Mouse (Mus musculus): ENCODE measurements around the gene Dnm2. TPM values are rescaled to one million over a fixed set of nuclear protein-coding genes. Genes with fewer than 3 reads are reported as not detected.

The Dnm2 gene
- polyA plus RNA-seq, 2 experiments from 2014 or later, result 97.0 to 119 TPM

DNA sequence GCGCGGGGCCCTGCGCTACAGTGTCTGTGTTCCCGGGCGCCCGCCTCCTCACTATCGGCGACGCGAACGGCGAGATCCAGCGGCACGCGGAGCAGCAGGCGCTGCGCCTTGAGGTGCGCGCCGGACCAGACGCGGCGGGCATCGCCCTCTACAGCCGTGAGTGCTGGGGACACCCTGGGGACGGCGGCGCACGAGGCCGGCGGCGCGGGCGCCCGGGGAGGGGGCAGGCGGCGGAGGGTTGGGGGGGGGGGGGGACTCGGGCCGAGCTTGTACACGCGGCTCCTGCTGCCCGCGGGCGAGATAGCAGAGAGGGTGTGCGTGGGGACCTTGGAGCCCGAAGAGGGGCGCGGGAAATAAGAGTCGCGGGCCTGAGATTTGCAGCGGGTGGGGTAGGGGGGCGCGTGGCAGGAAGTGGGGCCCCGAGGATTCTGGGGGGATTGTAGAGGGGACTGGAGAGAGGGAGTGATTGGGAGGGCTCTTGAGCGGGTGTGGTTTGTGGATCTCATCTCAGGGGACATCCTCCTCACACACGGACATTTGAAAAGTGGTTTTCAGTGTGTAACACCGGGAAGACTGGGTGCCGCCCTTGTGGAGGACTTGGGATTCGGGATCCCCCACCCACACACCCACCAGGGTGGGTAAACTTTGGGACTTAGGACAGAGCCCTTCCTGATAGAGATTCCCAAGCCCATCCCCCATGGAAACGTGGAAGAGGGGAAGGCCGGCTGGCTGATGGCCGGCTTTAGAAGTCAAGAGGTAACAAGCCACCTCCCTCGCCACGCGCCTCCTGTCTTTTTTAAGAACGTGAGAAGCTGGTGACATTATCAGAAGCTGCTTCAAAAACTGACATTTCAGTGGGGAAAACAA, 122.6 kb downstream of the Dnm2 start:
- ATAC-seq, result no peak

DNA sequence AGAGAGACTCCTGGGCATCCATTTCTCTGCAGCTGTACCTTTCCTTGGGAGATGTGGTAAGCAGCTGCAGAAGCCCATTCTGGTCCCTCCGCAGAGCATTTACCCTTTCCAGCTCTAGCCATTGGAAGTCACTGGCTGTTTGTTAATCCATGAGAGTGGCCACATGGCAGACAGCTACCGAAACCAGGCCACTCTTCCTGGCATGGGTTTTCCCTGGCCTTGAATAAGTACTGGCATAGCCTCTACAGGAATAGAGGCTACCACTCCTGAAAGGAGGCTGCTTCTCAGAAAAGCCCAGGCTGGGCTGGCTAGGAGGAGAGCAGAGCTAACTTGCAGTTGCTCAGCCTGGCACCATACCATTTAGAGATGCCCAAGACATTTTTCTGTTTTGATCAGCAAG, 126.3 kb downstream of the Dnm2 start:
- no peak for ATAC-seq

DNA sequence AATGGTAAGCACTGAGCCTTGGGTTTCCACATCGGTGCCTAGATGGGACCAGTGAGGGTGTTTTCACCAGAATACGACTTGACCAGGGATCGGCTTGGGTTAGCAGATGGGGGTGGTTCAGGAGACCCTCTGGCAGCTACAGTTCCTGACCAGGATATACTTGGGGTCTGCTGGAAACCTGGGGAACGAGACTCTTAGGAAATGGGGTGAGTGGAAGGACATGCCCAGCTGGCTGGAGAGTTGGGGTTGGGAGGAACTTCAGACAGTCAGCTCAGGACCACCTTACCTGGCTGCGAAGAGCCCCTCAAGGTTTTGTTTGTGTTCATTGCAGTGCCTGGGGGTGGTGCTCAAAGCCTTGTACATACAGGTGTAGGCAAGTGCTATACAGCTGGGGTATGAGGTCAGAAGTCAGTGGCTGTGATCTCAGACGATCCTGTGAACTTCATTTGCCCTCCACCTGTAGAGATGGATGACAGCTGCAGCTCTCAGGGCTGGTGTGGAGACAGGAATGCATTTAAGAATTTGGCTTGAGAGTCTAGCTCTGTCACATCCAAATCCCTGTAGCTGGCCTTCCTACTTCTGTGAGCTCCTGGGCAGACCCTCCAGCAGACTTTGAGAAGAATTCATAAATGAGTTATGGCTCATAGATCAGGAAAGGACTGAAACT, 129.0 kb downstream of the Dnm2 start:
- no peak for ATAC-seq

DNA sequence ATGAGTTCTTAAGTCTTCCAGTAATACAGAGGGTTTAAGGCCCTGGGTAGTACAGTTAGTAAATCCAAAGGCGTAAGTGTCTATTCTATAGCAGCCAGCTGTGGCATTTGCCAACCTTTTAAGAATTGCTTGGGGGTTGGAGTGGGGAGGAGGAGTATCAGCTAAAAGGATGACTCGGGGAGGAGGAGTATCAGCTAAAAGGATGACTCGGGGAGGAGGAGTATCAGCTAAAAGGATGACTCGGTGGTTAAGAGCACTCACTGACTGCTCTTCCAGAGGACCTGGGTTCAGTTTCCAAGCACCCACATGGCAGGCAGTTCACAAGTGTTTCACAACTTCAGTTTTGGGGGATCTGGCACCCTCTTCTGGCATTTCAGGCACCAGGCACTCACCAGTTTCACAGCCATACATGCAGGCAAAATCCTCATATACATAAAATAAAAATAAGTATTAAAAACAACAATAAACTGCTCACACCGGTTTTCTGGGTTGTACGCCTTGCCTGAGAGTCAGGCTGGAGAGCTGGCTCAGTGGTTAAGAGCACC, 130.6 kb downstream of the Dnm2 start:
- ATAC-seq, result no peak

DNA sequence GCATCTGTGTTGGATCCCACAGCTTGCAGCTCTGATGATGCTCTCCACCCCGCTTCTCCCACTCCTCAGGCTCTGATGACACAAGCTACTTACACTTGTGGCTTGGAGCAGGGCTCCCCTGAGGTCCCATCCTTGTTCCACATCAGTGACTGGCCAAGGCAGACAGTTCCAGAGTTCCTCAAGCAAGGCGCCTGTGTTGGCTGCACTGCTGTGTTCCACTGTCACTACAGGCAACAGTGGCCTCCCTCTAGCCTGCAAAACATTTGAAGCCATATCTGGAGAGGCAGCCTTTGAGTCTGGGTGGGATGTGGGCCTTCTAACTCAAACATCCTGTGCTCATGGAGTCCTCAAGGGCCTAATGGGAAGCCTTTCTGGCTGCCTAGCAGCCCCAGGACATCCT, 132.3 kb downstream of the Dnm2 start:
- ATAC-seq, result no peak

Other genes starting within 250 kb of the Dnm2 start
- gene Keap1, start 185.5 kb upstream of the Dnm2 start, polyA plus RNA-seq (2017; shearing (Covaris generic)), result 10 to 100 TPM; 20.1 to 43.4 TPM
- under 1 TPM in 1 of 2 experiments, not detected in 1; 0.12 TPM for gene S1pr5, start 176.5 kb upstream of the Dnm2 start, polyA plus RNA-seq (2017; shearing (Covaris generic))
- gene Atg4d, start 159.6 kb upstream of the Dnm2 start, polyA plus RNA-seq (2017; shearing (Covaris generic)), result 10 to 100 TPM; 25.3 to 29.8 TPM
- gene Kri1, start 136.9 kb upstream of the Dnm2 start, polyA plus RNA-seq (2017; shearing (Covaris generic)), result 10 to 100 TPM; 25.2 to 45.3 TPM
- gene Cdkn2d, start 133.5 kb upstream of the Dnm2 start, polyA plus RNA-seq (2017; shearing (Covaris generic)), result 100 to 1,000 TPM; 124 to 126 TPM
- 1 to 10 TPM; 2.4 to 2.9 TPM for gene Ap1m2, start 112.6 kb upstream of the Dnm2 start, polyA plus RNA-seq (2017; shearing (Covaris generic))
- gene Slc44a2, start 104.2 kb upstream of the Dnm2 start, polyA plus RNA-seq (2017; shearing (Covaris generic)), result 100 to 1,000 TPM; 242 to 364 TPM
- 100 to 1,000 TPM; 127 to 203 TPM for gene Ilf3, start 57.0 kb upstream of the Dnm2 start, polyA plus RNA-seq (2017; shearing (Covaris generic))
- gene Qtrt1, start 13.1 kb upstream of the Dnm2 start, polyA plus RNA-seq (2017; shearing (Covaris generic)), result 10 to 100 TPM; 32.1 to 46.9 TPM
- gene Tmed1, start 85.3 kb downstream of the Dnm2 start, polyA plus RNA-seq (2017; shearing (Covaris generic)), result 1 to 10 TPM; 6.4 to 8.2 TPM
- gene AB124611, start 101.3 kb downstream of the Dnm2 start, polyA plus RNA-seq (2017; shearing (Covaris generic)), result 10 to 100 TPM; 51.6 to 60.4 TPM
- 10 to 100 TPM in 1 of 2 experiments, 1 to 10 TPM in 1; 7.1 to 11.4 TPM for gene Carm1, start 122.0 kb downstream of the Dnm2 start, polyA plus RNA-seq (2017; shearing (Covaris generic))
- gene Timm29, start 167.8 kb downstream of the Dnm2 start, polyA plus RNA-seq (2017; shearing (Covaris generic)), result 1 to 10 TPM; 3.2 to 6.1 TPM
- 10 to 100 TPM; 19.6 to 30.7 TPM for gene Yipf2, start 167.9 kb downstream of the Dnm2 start, polyA plus RNA-seq (2017; shearing (Covaris generic))
- 10 to 100 TPM; 22.7 to 24.1 TPM for gene Smarca4, start 191.3 kb downstream of the Dnm2 start, polyA plus RNA-seq (2017; shearing (Covaris generic))

Data from CD4-positive, CD25-positive, alpha-beta regulatory T cell, adult 4 months (primary cell).